Mouse (Mus musculus) liver, embryonic 16.5 days (tissue): Measurements from ENCODE around the gene Khdc4. TPM values are rescaled to one million over a fixed set of nuclear protein-coding genes. Genes with fewer than 3 reads are reported as not detected.
"Not testable (repeated sequence)": the region's sequence is repeated elsewhere in the genome, so short reads cannot be mapped to it uniquely, and the experiment has no call there.

Experiments used
- ATAC-seq: fragments of 200-750 bp; cut with Nextera tagmentation; 2 replicates; pipeline ENCODE4 v1.8.0; 2017; ENCODE audit warnings: low read depth, mild to moderate bottlenecking, moderate number of reproducible peaks, moderate library complexity
- H3K27ac ChIP-seq: fragments of 300-500 bp; sonication (generic); 2 replicates; pipeline ENCODE4 v1.5.1; 2014; ENCODE audit warnings: mild to moderate bottlenecking, low read length
- H3K27me3 ChIP-seq: fragments of 300-500 bp; sonication (generic); 2 replicates; pipeline ENCODE4 v1.6.1; 2014; ENCODE audit warnings: low read depth, low read length, mixed read lengths; ENCODE audit not compliant: control insufficient read depth, insufficient read depth
- H3K36me3 ChIP-seq: fragments of 300-500 bp; sonication (generic); 2 replicates; pipeline ENCODE4 v1.6.1; 2014; ENCODE audit warnings: mild to moderate bottlenecking; ENCODE audit not compliant: control insufficient read depth, insufficient read depth
- H3K4me1 ChIP-seq: fragments of 300-500 bp; sonication (generic); 2 replicates; pipeline ENCODE4 v1.6.1; 2014; ENCODE audit warnings: low read depth, low read length, mixed read lengths; ENCODE audit not compliant: control insufficient read depth
- H3K4me2 ChIP-seq: fragments of 300-500 bp; sonication (generic); 2 replicates; pipeline ENCODE4 v1.6.1; 2014; ENCODE audit warnings: low read depth, low read length, mixed read lengths
- H3K4me3 ChIP-seq: fragments of 300-500 bp; sonication (generic); 2 replicates; pipeline ENCODE4 v1.5.1; 2014; ENCODE audit warnings: low read depth, mild to moderate bottlenecking, low read length
- H3K9ac ChIP-seq: fragments of 300-500 bp; sonication (generic); 2 replicates; pipeline ENCODE4 v1.6.1; 2014; ENCODE audit warnings: low read depth, low read length
- H3K9me3 ChIP-seq: fragments of 300-500 bp; sonication (generic); replicated peaks from 2 replicates; pipeline ENCODE4 v1.6.1; 2016; ENCODE audit warnings: low read length; ENCODE audit not compliant: control insufficient read depth
- WGBS: fragments of 180-500 bp; shearing (Covaris S2); extraction: QIAGEN DNeasy Blood & Tissue Kit; methylation state at CpG from one replicate; pipeline ENCODE4 v1.1.7; 2014; ENCODE audit not compliant: insufficient replicate concordance; 5-methylcytosine and 5-hydroxymethylcytosine counted together
- polyA plus RNA-seq: library from polyadenylated mRNA; unstranded; fragments of >200 nt; fragmentation: Nextera tagmentation; extraction: Ambion mirVana; gene quantifications from 2 replicates; pipeline ENCODE4 v1.2.1, GENCODE M21; 2015

Khdc4 gene
- polyA plus RNA-seq, 1 experiment from 2014 or later: 24.5 TPM

DNA sequence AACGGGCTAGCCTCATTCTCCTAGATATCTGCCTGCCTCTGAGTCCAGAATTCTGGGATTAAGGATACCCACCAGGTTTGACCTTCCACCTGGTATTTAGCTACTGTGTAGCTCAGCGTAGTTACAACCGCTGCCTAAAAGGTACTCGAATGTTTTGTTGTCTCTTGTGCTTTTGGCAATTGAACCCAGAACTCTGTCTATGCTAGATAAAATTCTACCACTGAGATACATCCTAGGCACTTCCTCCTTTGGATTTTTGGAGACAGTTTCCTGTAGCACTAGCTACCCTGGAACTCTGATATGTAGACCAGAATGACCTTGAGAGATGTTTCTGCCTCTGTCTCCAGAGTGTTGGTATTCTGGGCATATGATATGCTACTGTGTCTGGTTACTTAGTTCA is 28.1 kb downstream of the Khdc4 start:
- no peak for ATAC-seq
- peaks cover 37% of the 10 kb centered on the region for H3K36me3 ChIP-seq
- H3K9ac ChIP-seq: no peak overlapping the region
- H3K9me3 ChIP-seq: no peaks in the 10 kb centered on the region
- no peak overlapping the region for H3K4me3 ChIP-seq
- WGBS: 80% methylated on average over 4 of the region's 4 CpGs
- no peak overlapping the region for H3K4me2 ChIP-seq
- H3K27ac ChIP-seq: no peak overlapping the region
- peaks cover 10% of the 10 kb centered on the region for H3K4me1 ChIP-seq
- H3K27me3 ChIP-seq: no peaks in the 10 kb centered on the region

DNA sequence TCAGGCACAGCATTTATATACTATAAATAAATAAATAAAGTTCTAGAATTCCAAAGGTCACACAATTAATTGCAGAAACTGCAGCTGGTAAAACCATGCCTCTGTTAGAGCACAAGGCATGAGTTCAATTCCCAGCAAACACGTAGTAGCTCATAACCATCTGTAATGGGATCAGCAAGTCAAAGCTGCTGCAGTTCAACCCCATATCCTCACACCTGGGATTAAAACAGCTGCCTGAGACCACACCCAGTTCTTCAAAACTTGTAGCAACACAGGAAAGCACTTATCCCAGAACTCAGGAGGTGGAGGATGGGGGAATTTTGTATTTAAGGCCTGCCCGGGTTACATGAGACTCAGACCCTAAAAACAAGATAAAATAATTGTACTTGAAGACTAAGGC is 29.1 kb downstream of the Khdc4 start:
- Histone ChIP-seq H3K4me1 (peaks cover 20% of the 10 kb centered on the region), H3K36me3 (peaks cover 31% of the 10 kb centered on the region), H3K27me3 (no peaks in the 10 kb centered on the region), H3K4me2 (no peak overlapping the region), H3K27ac (no peak overlapping the region), H3K4me3 (no peak overlapping the region), H3K9ac (no peak overlapping the region), H3K9me3 (no peaks in the 10 kb centered on the region)
- no peak for ATAC-seq
- 74% methylated on average over 2 of the region's 2 CpGs for WGBS

DNA sequence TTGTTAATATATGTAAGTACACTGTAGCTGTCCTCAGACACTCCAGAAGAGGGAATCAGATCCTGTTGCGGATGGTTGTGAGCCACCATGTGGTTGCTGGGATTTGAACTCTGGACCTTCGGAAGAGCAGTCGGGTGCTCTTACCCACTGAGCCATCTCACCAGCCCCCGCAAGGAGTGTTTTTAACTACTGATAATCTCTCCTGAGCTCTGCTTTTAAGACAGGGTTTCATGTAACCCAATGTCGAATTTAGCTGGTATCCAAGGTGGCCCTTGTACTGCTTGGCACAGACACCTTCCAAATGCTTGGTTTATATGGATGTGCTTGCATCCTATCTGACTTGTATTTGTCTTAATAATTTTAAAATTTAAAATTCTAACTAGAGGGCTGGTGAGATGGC is 30.1 kb downstream of the Khdc4 start:
- WGBS: 67% methylated on average over 5 of the region's 5 CpGs
- H3K4me1 ChIP-seq: peaks cover 21% of the 10 kb centered on the region
- H3K4me2 ChIP-seq, H3K27ac ChIP-seq, H3K27me3 ChIP-seq, ATAC-seq, H3K4me3 ChIP-seq, H3K9ac ChIP-seq, H3K9me3 ChIP-seq: not testable (repeated sequence)
- peaks cover 29% of the 10 kb centered on the region for H3K36me3 ChIP-seq

DNA sequence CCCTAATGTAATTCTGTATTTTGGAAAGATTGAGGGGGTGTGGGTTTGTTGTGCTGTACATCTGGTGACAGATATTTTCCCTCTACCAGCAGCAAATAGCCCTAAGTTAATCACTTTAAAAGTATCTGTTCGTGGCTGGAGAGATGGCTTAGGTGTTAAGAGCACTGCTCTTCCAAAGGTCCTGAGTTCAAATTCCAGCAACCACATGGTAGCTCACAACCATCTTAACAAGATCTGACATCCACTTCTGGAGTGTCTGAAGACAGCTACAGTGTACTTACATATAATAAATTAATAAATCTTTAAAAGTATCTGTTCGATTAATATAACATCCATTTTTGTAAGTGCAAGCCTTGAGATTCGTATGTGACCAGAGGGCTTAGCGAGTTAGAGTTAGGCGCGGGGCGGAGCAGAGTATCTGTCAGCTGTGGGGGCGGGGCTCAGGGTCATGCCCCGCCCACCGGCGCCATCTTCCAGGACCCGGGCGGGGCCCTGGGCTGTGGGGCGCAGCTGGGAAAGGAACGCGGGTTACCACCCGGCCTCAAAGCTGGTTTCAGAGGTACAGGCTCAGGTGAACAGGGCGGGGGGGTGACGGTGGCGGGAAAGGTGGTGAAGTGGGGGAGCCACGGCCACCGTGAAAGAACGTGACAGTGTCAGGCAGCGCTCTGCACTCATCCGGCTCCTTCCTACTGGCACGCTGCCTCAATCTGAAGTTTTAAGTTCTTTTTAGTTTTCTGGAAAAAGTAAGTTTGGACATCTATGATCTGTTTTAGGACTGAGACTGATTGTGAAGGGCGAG is 31.0 kb downstream of the Khdc4 start, which contains the start of gene Rit1:
TSS of gene Rit1 (plus strand) at position 440 of the 799 bp plus-strand sequence.
- ATAC-seq: peak; percentile 93
- Histone ChIP-seq H3K27ac (peak within 1 kb of the TSS; percentile 81), H3K4me2 (peak within 1 kb of the TSS; percentile 77), H3K9me3 (no peaks in the 10 kb centered on the region), H3K4me1 (peaks cover 21% of the 10 kb centered on the region), H3K4me3 (peak within 1 kb of the TSS; percentile 77), H3K27me3 (no peaks in the 10 kb centered on the region), H3K36me3 (peaks cover 25% of the 10 kb centered on the region), H3K9ac (peak within 1 kb of the TSS; percentile 77)
- 1% methylated on average over 27 of the region's 27 CpGs for WGBS

DNA sequence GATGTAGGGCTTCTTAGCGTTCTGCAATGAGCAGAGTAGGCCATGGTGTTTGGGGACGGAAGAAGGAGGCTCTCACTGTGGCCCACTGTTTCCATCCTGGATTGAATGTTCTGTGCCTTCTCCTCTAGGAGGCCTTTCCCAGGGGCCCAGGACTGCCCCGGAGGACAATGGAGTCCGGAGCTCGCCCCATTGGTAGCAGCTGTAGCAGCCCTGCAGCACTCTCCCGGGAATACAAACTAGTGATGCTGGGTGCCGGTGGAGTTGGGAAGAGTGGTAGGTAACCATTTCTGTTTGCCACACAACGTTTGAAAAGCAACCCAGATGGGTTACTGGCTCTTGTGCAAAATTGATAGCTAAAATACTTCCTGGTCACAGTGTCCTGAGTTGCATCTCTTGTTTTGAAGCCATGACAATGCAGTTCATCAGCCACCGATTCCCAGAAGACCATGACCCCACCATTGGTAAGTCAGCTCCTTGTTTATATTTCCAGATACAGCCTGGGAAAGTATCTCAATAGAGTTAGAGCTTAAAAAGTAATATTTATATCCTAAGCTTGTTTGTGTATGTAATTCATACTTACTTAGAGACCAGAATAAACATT is 31.7 kb downstream of the Khdc4 start:
- Histone ChIP-seq H3K27ac (peak overlapping the region; percentile 81), H3K27me3 (no peaks in the 10 kb centered on the region), H3K4me2 (peak overlapping the region; percentile 77), H3K4me1 (peaks cover 21% of the 10 kb centered on the region), H3K4me3 (peak overlapping the region; percentile 77), H3K9ac (peak overlapping the region; percentile 77), H3K9me3 (no peaks in the 10 kb centered on the region), H3K36me3 (peaks cover 20% of the 10 kb centered on the region)
- ATAC-seq: peak; percentile 49
- WGBS: 7% methylated on average over 9 of the region's 9 CpGs

DNA sequence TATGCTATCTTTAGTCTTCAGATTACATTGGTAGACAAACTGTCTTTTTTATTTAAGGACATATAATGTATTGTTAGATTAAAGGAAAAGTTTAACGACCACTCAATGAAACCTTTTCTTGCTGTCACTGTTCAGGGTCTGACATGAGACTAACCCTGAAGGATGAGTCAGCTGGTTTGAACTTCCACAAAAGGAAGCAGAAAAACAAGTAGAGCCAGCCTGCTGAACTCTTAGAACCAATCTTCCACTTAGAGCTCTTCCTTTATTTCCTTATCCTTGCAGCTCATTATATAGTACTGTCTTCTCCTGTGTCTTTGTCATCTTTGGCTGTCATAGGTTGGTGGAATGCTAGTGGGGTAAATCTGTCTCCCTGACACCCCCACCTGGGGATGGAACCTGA is 32.2 kb downstream of the Khdc4 start:
- peak overlapping the region; percentile 53 for H3K4me2 ChIP-seq
- no peaks in the 10 kb centered on the region for H3K9me3 ChIP-seq
- H3K36me3 ChIP-seq: peaks cover 16% of the 10 kb centered on the region
- peak overlapping the region; percentile 51 for H3K9ac ChIP-seq
- peak; percentile 30 for ATAC-seq
- WGBS: 11% methylated on average over 1 of the region's 1 CpGs
- no peaks in the 10 kb centered on the region for H3K27me3 ChIP-seq
- H3K27ac ChIP-seq: peak overlapping the region; percentile 78
- H3K4me3 ChIP-seq: peak overlapping the region; percentile 56
- H3K4me1 ChIP-seq: peaks cover 21% of the 10 kb centered on the region

DNA sequence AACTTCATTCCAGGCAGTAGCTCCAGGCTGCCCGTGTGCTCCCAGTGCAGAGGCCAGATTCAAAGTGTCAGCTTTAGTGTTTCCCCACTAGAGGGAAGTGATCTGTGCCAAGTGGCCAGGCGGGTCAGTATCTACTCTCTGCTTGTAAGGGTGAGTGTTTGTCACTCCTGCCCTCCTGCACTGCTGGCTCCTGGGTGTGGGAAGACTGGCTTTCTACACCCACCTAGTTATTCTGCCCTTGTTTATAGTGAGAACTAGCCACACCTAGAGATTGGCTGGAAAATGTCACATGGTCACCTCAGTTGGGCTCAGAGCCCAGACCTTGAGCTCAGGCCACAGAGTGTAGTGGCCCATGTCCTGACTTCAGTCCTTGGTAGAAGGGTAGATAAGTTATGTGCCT is 33.5 kb downstream of the Khdc4 start:
- ATAC-seq: peak; percentile 61
- Histone ChIP-seq H3K4me1 (peaks cover 21% of the 10 kb centered on the region), H3K4me3 (peak overlapping the region; percentile 56; the same call in 1 of the 2 replicates), H3K27me3 (no peaks in the 10 kb centered on the region), H3K4me2 (peak overlapping the region; percentile 53; the same call in 1 of the 2 replicates), H3K9me3 (no peaks in the 10 kb centered on the region), H3K9ac (no peak overlapping the region), H3K36me3 (peaks cover 9% of the 10 kb centered on the region), H3K27ac (no peak overlapping the region)
- WGBS: 76% methylated on average over 2 of the region's 2 CpGs

DNA sequence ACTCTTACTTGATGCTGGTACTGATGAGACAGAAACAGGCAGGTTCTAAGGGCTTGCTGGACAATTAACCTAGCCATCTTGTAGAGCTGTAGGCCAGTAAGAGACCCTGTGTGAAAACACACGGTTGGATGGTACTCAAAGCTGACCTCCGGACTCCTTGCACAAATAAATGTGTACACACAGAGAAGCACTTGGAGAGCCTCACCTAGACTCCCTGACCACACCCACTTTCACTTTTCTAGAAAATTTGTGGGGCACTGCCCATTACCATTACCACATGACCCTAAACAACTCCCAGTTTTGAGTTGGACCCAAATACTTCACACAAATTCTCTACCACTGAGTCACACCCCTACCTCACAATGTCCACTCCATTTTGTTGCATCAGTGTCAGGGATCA is 51.0 kb downstream of the Khdc4 start:
- Histone ChIP-seq H3K27me3 (no peaks in the 10 kb centered on the region), H3K9ac (no peak overlapping the region), H3K27ac (no peak overlapping the region), H3K36me3 (no peaks in the 10 kb centered on the region), H3K4me2 (no peak overlapping the region), H3K4me3 (no peak overlapping the region), H3K4me1 (no peaks in the 10 kb centered on the region), H3K9me3 (no peaks in the 10 kb centered on the region)
- 56% methylated on average over 2 of the region's 2 CpGs for WGBS
- no peak for ATAC-seq

DNA sequence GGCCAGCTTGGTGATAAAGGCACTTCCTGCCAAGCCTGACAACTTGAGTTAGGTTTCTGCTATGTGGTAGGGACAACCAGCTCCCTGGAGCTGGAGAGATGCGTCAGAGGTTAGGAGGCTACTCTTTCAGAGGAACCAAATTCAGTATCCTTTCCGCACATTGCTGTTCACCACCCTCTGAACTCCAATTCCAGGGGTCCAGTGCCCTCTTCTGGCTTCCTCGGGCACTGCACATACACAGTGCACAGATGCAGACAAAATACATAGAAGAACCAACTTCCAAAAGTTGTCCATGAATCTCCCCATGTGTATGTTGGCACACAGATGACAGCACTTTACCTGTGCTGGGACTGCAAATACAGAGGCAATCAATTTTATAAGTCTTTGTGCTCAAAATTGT is 53.0 kb downstream of the Khdc4 start:
- Histone ChIP-seq H3K4me1 (no peaks in the 10 kb centered on the region), H3K9me3 (no peaks in the 10 kb centered on the region), H3K9ac (no peak overlapping the region), H3K27me3 (no peaks in the 10 kb centered on the region), H3K4me2 (no peak overlapping the region), H3K36me3 (no peaks in the 10 kb centered on the region), H3K4me3 (no peak overlapping the region), H3K27ac (no peak overlapping the region)
- no peak for ATAC-seq
- 25% methylated on average over 3 of the region's 3 CpGs for WGBS
